Mouse (Mus musculus): Measurements from ENCODE around the gene Mia3.
"Not testable (repeated sequence)": the region's sequence is repeated elsewhere in the genome, so short reads cannot be mapped to it uniquely, and the experiment has no call there.

Gene Mia3

DNA sequence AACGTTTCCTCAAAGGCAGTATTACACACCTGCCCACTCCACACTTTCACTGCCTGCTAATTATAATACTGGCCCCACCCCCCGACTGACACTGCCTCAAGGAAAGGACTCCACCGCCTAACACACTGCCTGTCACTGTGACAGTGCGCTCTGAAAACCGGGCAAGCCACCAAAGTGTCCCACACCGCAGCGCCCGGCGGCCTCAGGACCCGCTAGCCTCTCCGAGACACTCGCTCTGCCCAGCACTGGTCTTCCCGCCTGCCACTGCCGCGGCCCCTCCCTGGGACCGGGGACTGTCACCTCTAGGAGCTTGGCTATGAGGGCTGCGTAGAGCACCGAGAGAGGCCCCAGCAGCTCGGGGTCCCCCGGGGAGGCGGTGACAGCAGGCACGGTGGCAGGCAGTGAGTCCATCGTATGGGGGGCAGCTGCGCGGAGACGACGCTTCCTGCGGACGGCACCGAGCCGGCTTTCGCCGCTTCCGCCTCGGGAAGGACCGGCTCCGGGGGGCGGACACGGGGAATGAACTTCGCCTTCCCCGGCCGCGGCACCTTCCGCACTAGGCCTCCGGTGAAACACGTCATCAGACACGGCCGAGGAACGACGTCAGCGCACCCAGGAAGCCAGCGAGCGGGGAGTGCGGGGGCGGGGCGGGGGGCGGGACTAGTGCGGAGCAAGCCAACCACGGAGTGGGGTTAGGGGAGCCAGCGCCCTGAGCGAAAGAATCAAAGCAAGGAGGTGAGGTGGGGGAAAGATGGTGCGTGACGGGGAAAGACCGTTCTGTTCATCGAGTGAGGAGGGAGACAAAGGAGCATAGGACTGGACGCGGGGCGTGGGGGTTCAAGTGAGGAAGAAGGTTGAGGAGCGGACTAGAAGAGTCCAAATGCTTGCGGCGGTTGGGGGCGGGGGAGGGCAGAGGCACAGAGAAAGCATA lies 24.2 kb downstream of the Mia3 start:
- ATAC-seq (ENCODE audit: low TSS enrichment): peak; percentile 92

- ATAC-seq (ENCODE audit: low TSS enrichment): not testable (repeated sequence)
Measured at GRCm38 (mm10) chr1:183342902-183343301, 26.5 kb downstream of the Mia3 start.

DNA sequence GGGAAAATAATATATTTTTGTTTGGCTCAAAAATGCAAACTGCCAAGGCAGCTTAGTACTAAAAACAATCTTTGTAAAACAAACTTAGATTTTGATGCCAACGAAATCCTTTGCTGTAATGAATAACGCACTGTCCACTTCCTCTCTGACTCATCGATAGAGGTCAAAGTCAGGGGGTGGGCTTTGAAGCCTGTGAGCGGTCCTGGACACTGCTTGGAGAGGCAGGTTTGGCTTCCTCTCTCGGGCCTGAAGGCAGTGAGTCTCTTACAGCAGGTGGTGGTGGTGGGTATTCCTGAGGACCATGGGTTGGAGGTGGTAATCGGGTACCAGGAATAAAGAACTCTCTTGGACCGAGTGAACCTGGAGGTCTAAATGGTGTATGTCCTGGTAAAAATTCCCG lies 42.2 kb downstream of the Mia3 start:
- no peak for ATAC-seq (ENCODE audit: low TSS enrichment)

- no peak for ATAC-seq (ENCODE audit: low TSS enrichment)
Measured at GRCm38 (mm10) chr1:183324433-183324832, 44.9 kb downstream of the Mia3 start.

DNA sequence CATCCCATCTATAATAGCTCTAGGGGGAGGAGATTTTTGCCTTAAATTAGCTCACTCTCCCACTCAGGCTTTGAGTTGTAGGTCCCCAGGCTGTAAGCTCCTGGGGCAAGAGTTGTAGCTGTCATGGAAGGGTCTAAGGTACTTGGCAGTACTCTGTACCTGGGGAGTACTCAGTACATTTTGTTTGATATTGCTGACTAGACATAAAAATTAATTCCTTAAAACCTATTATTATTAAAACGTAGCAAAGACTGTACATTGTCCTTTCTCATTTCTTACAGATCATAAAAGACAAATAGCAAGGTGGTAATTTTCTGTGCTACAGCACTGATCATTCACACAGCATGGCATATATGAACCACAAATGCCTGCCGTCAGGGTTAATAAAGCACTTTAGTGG lies 45.4 kb downstream of the Mia3 start:
- no peak for ATAC-seq (ENCODE audit: low TSS enrichment)

DNA sequence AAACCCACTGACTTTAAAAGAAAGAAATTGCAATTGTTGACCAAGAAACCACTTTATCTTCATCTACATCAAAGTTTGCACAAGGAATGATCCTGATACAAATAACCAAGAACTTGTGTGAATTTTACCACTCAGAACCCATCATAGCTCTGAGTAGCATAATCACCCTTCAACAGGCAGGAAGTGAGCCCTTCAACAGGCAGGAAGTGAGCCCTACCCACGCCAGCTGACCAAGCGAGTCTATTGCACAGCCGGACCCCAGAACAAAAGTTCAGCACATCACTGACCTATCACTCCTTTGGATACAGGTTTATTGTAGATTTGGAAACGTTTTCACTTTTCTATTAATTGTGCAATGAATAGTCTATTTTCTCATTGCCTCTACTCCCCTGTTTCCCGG lies 46.9 kb downstream of the Mia3 start:
- not testable (repeated sequence) for ATAC-seq (ENCODE audit: low TSS enrichment)

- no peak for ATAC-seq (ENCODE audit: low TSS enrichment)
Measured at GRCm38 (mm10) chr1:183320708-183321107, 48.6 kb downstream of the Mia3 start.

DNA sequence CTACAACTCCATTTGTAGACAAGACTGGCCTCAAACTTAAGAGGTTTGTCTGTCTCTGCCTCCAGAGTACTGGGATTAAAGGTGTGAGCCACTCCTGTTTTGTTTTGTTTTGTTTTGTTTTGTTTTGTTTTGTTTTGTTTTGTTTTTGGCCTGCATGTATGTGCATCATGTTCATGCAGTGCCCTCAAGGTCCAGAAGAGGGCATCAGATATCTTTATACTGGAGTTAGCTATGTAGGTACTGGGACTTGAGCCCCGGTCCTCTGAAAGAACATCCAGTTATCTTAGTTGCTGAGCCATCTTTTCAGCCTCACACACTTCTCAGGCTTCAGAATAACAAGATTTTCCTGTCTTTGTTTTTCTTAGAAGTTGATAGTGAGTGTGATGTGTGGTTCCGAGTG lies 53.6 kb downstream of the Mia3 start:
- ATAC-seq (ENCODE audit: low TSS enrichment): no peak

DNA sequence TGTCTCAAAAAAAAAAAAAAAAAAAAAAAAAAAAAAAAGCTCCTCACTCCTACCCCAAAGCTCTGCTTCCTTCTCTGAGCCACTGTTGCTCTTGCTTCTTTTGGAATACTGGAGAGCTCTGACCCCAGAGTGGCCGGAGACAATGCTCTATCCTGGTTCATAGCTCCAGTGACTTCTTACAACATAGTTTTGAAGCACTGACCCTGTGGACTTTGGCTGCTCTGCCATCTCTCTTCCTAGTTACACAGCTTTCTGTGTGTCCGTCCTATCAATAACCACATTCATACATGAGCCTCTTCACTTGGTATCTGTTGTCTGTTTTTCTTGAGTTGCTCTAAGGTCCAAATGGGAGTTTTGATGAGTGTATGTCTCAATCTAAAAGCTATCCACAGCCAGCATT lies 57.3 kb downstream of the Mia3 start:
- ATAC-seq (ENCODE audit: low TSS enrichment): no peak

DNA sequence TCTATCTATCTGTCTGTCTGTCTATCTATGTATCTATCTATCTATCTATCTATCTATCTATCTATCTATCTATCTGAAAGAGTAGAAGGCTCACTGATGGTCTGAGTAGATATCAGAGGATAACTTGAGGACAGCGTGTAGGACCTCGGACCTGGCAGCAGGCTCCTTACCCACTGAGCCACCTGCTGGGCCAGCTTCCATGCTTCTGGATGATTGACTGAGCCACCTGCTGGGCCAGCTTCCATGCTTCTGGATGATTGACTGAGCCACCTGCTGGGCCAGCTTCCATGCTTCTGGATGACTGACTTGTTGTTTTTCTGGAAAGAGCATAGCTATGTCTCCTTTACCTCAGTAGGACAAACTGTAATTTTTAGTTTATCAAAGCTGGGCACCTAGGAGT lies 59.8 kb downstream of the Mia3 start:
- ATAC-seq (ENCODE audit: low TSS enrichment): not testable (repeated sequence)

DNA sequence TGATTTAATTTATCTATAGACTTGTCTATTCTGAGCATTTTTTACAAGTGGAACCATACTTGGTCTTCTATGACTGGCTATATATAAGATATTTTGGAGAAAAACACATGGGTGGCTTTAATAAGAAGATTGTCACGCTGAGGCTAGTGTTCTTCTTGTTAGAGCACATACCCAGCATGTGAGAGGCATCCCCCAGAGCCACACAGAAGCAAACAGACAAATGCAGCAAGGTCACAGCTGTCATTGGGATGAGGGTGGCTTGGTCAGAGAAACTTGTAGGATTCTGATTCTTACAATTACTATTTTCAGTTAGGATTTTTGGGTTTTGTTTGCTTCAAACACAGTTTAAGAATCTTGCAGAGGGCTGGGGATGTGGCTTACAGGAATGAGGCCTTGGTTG lies 60.9 kb downstream of the Mia3 start:
- ATAC-seq (ENCODE audit: low TSS enrichment): no peak

DNA sequence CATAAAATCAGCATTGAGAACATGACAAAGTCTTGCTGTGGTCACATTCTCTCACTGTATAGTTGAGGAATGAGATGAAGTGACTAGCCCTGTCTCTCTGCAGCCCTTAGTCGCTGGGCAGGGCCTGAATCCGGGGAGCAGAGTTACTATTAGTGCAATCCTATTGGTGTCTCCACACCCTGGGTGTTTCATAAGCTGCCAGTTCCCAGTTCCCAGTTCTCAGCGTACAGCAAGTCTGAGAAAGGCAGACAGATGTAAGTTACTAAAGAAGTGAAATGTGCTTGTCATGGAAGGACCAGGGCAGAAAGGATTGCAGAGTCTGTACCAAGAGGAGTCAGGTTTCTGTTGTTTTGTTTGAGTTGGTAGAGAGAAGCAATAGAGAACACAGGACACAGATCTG lies 61.8 kb downstream of the Mia3 start:
- ATAC-seq (ENCODE audit: low TSS enrichment): no peak

DNA sequence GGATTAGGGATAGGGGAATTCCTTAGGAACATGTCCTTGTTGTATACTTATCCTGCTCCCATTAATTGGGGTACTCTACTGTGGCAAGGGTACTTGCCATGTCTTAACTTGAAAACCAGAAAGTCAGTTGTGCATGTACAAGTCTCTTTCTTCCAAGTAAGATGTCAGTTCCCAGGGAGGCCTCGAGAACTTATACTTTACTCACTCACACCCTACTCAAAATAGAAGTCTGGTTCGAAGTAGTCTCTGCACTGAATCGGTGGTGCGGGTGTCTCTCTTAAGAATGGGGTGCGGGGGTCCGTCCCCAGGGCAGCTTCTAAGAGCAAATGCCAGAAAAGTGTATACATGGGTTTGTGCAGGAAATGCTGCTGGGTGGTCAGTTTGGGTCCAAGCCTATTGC lies 70.2 kb downstream of the Mia3 start:
- no peak for ATAC-seq (ENCODE audit: low TSS enrichment)

DNA sequence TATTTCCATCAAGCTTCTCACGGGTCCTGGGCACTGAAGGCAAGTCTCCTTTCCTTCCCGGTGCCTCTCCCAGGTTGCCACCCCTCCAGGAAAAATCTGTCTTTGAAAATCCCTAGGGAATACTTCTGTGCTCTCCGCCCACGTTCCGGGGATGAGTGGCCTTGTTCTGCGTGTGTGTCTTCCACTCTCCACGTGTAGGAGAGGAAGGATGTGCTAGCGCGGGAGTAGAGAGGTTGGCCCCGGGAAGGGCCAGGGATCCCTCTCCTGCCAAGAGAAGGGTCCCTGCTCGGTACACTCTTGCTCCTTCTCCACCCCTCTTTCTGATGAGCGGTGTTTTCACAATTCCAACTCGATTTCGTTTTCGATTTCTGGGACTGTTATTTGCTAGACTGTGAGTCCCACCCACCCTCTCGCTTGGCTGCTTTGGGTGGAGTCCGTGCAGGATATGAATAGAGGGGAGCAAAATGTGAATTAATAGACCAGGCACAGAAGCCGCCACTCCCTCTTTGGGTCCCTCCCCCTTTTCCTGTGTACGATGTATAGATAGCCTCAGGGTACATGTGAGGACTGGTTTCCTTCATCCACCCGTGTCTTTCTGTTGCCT lies 71.4 kb downstream of the Mia3 start:
- peak; percentile 36 for ATAC-seq (ENCODE audit: low TSS enrichment)

DNA sequence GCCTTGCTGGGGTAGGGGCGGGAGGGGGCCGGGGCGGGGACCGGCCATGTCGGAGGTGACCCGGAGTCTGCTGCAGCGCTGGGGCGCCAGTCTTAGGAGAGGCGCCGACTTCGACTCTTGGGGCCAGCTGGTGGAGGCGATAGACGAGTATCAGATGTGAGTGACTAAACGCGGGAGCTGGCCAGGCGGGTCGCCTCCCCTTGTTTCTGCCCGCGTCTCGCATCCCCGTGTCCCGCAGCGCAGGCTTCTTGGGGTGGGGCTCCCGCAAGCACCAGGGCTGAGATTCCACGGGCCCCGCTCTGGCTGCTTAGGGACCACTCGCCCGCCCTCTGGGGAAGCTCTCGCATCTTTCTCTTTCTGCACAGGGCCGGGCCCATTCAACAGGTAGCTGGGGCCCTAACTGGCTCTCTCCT lies 71.9 kb downstream of the Mia3 start:
- peak; percentile 13 for ATAC-seq (ENCODE audit: low TSS enrichment)

DNA sequence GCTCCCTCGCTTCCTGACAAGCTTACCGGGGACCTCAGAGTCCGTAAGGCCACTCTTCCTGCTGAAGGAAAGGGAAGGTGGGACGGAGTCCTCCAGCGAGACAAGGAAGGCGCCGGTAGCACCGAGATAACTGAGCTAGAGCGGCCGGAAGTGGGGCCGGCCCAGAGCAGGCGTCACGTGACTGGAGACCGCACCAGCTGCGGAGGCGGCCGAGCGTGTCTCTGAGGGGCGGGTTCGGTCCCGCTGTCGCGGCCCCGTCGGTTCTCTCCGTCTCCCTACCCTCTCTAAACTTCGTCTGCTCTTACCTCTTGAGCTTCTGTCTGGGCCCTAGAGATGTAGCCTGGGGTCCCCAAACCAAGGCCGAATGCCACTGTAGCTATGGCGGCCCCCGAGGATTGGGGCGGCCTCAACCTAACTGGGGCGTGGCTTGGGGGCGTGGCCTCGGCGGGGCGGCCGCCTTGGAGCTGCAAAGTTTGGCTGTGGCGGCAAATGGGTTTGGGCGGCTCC lies 72.4 kb downstream of the Mia3 start, which contains the start of gene Brox:
Gene Brox, minus strand, starts transcription at position 393 of the 507 bp plus-strand sequence.
- peak; percentile 90 for ATAC-seq (ENCODE audit: low TSS enrichment)

DNA sequence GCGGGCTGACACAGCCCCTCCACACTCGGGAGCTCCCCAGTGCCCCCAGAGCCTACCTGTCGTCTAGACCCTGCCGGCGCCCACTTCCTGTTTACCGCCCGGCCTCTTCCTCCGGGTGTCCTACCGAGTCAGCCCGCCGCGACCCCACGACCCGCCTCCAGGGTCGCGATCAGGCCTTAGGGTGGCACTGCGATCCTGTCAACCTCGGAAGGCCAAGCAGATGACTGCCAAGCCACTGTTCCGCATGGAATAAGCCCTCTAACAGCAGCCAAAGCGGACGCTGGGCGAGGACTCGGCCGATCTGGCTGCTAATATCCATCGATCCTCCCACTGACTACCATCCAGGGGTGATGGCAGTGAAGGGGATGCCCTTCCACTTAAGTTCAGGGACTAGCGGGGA lies 72.9 kb downstream of the Mia3 start, which contains the start of gene Aida:
Gene Aida, plus strand, starts transcription at position 126 of the 400 bp plus-strand sequence.
- ATAC-seq (ENCODE audit: low TSS enrichment): peak; percentile 13

DNA sequence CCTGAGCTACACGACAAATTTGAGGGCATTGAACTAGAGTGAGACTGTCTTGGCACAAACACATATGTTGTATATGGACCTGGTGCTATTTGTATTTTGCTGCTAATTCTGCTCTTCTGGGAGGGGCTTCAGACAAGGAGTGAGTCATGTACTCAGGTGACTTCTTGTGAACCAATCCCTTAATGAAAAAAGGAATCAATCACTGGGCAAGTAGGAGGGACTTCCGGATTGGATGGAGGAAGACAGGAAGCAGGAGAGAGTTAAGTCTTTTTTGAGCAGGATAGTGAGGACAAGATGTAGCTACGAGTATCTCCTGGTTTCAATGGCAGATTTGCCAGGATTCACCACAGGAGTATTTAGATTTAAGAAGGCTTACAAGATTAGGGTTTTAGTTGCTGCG lies 79.8 kb downstream of the Mia3 start:
- ATAC-seq (ENCODE audit: low TSS enrichment): no peak

- no peak for ATAC-seq (ENCODE audit: low TSS enrichment)
Measured at GRCm38 (mm10) chr1:183288351-183288750, 81.0 kb downstream of the Mia3 start.

All from frontal cortex, adult (tissue).